Mouse (Mus musculus): Measurements from ENCODE around the gene Cmtr2.

Gene Cmtr2

DNA sequence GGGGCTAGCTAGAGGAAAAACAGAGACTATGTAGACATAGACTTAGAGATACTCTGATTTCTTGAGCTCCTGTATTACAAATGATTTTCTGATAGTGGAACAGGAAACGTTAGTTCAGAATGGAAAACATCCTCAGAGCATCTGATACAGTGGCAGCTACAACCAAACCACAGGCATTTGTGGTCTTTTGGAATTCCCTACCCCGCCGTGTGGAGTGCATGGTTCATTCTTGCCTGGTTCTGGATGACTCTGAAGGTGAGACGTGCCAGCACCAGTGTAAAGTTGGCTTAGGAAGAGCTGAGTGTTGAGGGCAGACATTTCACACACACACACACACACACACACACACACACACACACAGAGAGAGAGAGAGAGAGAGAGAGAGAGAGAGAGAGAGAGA is 38.5 kb downstream of the Cmtr2 start:
- DNase-seq (ENCODE audit: low spot score in 2 of 2), result no peak

- DNase-seq (ENCODE audit: low spot score in 2 of 2), result no peak
Observed at GRCm38 (mm10) chr8:110265796-110266305, 50.4 kb downstream of the Cmtr2 start.

GRCm38 (mm10) chr8:110266741-110267140 is 51.3 kb downstream of the Cmtr2 start, which contains the start of gene Hydin:
Hydin (plus strand) TSS chr8:110266977.
- DNase-seq (ENCODE audit: low spot score in 2 of 2), result no peak

GRCm38 (mm10) chr8:110267268-110267667 is 51.8 kb downstream of the Cmtr2 start:
- no peak for DNase-seq (ENCODE audit: low spot score in 2 of 2)

DNA sequence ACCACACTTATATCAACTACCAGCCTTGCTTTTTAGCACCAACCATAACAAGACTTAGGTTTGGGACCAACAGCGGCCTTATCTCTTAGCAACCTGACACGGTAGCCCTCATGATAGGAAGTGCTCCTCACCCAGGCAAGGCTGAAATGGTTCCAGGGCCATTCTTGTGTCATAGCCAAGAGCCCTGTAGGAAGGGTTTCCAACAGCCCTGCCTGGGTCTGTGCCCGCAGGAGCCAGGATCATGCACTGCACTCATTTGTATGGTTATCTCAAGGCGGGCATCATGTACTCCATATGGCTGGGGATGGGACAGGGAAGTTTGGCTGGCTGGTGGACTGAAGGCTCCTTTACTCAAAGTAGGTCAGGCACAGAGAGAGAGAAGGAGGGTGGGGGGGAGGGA is 55.2 kb downstream of the Cmtr2 start:
- DNase-seq (ENCODE audit: low spot score in 2 of 2), result no peak

DNA sequence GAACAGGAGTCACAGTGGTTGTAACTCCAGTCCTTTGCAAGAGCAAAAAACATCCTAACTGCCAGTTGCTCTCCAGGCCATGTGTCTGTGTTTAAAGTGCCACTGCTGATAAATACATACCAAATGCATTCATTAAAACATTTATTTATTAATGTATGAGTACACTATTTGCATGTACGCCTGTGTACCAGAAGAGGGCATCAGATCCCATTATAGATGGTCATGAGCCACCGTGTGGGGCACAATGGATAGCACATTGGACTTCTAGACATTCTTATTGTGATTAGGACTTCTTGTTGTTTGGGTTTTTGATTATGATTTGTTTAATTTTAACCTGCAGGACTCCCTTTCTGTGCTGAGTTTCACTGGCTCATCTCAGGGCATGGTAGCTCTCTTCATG is 57.9 kb downstream of the Cmtr2 start:
- no peak for DNase-seq (ENCODE audit: low spot score in 2 of 2)
